Mouse (Mus musculus): Measurements from ENCODE around the gene Lrrtm3.

Gene Lrrtm3

DNA sequence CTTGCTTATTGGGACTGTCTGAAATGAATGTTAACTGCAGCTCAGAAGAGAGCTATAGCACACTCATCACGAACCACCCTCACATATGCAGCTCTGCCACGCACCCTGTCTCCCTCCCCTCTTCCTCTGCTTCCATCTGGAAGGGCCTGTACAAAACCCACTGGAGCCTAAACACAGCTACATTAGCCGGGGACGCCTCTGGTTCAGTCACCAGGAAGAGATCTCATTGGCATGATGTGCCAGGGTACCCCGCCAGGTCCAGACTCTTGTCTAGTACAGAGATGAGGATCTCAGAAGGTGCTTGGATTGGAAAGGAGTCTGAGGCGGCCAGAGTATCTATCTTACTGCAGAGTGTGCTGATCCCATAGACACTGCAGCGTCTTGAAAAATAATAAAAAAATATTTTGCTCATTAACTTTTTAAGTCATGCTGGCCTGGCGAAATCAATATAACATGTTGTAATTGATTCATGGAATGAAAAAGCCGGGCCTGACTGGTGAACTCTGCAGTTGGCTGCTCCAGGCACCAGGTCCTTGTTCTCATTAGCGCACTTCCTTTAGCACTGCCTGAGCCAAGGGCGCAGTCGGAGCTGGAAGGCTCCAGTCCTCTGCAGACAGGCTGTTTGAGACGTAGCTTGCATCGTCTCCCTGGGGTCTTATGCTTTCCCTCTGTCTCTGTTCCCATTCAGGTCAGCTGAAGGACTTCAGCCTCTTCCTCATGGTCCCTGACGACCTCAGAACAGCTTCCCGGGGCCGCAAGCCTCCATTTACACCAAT, 50.1 kb downstream of the Lrrtm3 start:
- DNase-seq: no peak

DNA sequence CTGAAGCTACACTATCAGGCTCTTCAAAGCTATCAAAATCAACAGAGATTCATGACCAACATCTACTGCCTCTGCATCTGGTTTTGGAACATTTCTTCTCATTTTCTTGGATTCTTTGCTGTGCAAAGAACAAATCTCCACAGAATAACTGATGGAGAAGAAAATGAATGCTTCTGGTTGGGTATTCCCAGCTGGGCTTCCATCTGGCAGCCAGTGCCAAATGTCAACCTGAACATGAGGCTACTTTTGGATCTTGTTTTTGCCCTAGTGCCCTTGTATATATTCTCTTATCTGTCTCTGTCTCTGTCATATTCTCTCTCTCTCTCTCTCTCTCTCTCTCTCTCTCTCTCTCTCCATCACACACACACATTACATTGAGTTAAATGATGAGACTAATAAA, 59.2 kb downstream of the Lrrtm3 start:
- no peak for DNase-seq

DNA sequence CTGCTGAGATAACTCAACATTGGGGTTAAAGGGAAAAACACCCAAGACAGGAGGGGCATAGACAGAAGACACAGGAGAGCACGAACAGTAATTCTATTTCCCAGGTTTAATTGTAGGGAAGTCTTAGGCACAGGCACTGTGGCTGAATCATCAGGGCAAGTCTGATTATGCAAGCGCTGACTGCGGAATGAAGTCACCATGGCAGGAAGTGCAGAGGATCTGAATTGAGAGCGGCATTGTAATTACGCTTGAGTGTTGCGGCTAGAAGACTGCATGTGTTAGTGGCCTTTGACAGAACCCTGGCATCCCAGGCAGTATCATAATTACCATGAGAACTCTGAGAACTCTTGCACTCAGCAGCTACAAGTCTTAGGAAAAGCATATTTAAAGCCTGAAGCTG, 66.7 kb downstream of the Lrrtm3 start:
- peak; percentile 13 to 14 for DNase-seq

DNA sequence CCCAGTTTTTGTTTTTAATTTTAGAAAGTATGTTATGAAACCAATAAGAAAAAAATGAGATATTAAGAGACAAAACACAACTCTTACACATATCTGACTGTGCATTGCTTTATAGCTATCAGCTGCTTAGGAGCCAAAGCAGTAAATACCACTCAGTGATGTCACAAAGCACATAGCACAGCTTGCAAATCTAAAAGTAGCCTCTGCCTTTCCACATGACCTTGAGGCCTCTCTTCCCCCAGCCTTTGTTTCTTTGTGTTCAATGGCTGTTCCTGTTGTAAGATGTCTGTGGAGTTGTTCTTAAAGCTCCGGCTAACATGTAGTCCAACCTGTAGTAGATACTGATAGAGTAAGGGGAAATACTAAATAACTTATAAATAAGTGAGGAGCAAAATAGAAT, 69.7 kb downstream of the Lrrtm3 start:
- no peak for DNase-seq

DNA sequence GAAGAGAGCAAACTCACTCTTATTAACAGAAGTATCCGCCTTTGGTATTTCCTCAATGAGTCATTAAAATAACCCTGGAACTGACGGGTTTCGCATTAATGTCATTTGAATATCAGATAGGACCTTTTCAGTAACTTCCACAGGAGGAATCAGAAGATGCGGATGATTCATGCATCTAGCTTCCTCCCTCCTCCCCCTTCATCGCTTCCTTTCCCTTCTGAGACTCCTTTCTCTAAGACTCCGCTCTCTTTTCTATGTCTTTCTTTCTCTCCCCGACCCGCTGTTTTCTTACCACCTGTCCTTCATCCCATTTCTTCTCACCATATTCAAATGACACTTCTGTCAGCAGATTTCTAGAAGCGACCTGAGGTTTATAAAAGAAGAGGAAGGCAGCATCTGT, 88.1 kb downstream of the Lrrtm3 start:
- DNase-seq: no peak

DNA sequence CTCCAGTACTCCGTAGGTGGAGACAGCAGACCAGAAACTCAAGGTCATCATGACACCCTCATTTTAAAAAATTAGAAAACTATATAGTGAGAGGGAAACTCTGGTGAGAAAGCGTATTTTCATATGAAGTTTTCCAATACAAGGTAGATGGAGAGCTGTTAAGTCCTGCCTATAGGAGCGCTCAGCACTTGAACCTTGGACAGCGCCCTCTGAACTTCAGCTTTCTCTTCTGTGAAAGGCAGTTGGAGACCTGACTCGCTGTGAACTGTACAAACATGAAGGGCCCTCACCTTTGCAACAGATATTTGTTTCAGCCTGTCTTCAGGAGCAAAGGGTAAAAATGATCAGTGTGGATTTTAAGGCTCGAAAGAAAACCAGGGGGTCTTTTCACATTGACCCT, 88.5 kb downstream of the Lrrtm3 start:
- DNase-seq: no peak

DNA sequence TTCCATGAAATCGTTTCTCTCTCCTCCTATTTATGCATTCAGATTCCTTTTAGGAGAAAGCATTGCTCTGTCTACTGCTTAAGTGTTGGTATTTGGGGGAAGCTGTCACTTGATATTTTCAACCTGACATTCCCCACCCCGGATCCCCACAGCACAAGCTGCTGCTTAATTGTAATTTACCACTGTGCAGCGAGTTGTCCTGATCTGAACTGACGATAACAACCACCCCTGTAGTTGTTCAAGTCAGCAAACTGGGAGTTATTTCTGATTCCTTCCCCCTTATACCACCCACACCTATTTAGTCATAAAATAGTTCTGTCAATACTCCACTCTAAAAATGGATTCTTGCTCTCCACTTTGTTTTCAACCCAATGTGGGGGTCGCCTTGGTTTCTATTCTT, 95.8 kb downstream of the Lrrtm3 start:
- no peak for DNase-seq

DNA sequence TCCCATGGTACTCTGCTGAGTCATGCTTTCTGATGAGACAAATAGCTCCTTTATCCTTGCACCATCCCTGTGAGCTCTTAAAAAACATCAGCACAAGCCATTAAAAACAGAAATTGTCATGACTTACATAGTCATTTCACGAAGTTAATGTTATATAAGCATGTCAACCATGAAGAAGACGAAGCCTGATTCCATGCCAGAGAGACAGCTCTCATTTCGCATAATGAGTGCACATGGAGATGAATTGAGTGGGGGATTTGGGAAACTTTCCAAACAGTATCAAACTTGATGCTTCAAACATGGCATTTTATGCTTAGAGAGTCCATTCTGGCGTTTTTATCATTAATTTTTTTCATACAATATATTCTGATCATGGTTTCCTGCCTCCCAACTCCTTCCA, 104.5 kb downstream of the Lrrtm3 start:
- no peak for DNase-seq

DNA sequence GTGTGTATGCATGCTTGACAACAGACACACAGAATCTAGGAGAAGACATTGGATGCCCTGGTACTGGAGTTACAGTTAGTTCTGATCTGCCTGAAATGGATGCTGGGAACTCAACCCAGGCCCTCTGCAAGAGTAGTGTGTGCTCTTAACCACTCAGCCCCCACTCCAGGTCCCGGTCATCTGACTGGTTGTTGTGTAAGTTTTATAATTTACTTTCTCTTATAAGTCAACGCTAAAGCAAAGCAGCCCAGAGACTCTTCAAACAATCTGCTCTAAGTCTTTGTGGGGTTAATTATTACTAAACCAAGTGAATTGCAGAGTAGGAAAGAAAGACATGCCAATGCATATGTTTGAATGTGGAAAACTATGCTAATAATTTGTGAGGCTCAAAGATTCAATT, 110.7 kb downstream of the Lrrtm3 start:
- DNase-seq: peak; percentile 6 to 25

DNA sequence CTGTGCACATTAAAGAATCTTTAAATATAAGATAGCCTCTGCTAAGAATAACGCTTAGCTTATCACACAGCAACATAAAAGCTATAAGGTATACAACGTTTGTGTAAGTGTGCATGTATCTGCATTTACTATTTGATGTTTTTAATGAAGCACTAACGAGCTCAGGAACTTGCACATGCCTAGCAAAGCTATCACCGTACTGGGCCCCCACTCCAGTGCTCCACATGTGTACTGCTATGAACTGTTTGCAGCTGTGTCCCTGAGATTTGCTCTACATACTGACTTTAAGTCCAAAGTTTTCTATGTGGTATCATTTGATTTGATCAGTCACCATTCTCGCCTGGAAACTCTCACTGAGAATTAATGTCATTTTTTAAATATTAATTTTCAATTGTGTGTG, 111.1 kb downstream of the Lrrtm3 start:
- no peak for DNase-seq

DNA sequence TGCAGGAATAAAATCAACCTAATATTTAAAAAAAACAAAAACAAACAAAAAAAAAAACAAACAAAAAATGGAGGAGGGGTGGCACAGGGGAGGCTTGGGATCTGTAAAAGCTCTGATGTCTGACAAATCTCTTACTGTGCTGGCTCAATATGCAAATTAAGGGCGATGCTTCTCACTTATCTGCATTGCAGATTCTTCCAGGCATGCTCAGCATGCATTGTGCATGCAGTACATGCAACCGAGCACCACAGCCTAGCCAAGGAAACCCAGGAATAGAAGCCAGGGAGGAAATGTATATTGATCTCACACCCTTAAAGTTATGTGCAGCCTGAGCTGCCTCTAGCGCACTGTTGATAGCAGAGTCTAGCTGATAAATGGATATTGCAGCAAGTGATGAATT, 111.5 kb downstream of the Lrrtm3 start:
- no peak for DNase-seq

DNA sequence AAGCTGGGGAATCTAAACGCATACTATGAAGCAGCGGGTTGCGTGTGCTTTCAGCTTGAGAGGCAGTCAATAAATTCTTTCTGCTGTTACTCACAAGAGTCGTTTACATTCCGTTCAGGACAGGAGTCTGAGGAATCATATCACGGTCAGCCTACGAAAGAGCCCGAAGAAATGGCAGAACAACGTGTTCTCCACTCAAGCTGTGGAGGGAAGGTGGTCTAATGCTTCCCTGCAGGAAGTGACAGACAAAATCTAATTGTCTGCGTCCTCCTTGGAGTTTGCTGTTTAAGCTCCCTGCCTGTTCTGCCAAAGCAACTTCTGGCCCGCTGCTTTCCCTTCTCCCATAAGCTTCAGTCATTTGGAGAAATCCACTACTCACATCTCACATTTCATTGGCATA, 112.0 kb downstream of the Lrrtm3 start:
- no peak for DNase-seq

DNA sequence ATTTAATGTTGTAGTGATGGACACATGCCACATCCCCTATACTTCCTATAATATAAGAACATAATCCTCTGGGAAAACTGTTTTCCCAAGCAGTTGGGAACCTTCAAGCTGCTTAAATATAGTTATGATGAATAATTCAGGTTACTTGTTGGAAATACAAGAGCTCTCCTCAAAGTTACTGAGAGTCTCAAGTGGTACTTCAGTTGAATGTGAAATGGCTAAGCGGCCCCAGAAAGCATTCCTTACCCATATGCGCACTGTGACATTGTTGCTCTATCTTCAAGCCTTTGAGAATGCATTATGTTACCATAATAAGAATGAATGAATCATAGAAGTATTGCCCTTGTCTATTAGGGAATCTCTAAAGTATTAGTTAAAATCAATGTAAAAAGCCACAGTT, 117.8 kb downstream of the Lrrtm3 start:
- DNase-seq: peak; percentile 10 to 29

DNA sequence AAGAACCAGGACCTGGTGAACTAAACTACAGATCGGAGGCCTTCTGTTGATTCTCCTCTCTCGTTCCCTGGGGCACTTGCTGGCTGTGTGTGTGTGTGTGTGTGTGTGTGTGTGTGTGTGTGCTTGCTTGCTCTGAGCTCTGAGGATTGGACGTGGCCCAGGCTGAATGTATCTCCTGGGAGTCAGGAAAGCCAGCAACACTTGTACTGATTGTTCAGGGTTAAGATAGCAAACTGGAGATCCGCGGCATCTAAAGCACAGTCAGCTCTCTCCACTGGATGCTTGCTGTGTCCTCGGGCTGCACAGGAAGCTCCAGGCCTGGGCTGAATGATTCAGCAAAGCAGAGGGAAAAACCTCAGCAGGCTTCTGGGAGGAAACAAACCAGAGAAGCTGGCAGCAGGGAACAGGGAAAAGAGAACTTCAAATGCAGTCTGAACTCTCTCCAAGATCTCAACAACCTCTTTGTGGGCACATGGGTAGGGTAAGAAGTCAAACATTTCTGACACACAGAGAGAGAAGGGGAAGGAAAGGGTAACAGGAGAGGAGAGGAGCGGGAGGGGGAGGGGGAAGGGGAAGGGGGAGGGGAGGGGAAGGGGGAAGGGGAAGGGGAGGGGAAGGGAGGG, 135.7 kb downstream of the Lrrtm3 start:
- DNase-seq: peak; percentile 9 to 33

DNA sequence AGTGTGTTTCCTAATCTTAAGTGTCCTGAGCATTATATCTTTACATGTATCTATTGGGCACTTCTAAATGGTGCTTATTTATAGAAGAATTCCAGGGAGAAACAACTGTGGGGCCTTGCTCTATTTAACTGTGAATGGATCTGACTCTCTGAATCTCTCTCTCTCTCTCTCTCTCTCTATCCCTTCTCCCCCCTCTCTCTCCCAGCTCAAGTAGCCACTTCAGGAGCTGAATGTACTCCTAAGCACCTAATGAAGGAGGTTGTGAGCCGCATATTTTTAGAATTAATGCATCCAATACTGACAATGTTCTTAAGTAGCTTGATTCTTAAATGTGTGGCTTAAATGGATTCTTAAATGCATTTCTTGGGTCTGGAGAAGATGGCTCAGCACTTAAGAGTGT, 138.6 kb downstream of the Lrrtm3 start:
- peak in 1 of 2 experiments; percentile 27 for DNase-seq

DNA sequence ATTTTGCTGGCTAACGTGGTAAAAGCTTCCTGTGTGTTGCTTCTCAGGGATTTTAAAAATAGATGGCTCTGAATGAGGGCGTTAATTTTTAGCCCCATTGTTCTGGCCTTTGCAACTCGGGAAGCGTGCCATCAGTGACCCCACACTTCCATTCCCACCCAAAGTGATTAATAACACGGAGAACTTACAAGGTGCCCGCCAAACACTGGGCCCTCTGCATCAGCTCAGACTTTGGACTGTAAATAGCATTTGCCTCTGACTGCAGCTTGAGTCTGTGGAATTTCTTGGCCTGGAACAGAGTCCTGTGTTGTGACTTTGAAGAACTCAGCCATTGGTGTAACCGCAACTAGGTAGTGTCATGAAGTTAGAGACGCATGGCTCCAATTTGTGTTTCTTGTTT, 139.2 kb downstream of the Lrrtm3 start:
- DNase-seq: no peak

DNA sequence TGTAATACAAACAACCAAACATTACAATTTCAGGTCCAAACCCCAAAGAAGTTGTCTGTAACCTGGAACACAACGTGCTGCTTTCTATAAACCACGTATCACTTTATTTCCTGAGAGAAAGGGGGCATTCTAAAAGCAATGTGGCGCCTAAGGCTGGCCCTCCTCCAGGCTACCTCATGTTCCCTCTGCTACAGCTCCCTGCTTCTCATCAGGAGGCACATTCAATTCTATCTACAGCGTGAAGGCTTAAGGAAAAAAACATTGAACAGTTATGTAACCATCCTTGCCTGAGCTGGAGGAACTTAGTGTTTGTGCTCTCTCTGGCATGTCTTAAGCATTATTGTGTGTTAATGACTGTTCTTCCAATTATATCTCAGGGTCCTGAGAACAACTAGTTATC, 142.8 kb downstream of the Lrrtm3 start:
- DNase-seq: no peak

DNA sequence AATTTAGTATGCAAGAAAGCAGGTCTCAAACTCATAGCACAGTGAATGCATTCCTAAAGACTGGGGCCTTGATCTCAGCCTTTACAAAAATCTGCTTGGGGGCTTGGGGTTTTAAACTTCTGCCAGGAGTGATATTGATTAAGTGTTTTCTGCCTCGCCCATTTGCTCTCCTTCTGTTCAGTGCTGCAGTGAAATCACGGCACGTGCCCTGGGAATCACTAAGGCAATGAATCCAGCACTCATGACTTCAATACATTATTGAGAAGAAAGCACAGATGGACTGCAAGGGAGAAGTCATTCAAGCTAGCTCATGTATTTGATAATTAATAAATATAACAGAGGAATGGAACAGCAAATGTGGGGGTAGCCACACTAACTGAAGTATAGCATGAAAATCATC, 144.5 kb downstream of the Lrrtm3 start:
- DNase-seq: no peak

DNA sequence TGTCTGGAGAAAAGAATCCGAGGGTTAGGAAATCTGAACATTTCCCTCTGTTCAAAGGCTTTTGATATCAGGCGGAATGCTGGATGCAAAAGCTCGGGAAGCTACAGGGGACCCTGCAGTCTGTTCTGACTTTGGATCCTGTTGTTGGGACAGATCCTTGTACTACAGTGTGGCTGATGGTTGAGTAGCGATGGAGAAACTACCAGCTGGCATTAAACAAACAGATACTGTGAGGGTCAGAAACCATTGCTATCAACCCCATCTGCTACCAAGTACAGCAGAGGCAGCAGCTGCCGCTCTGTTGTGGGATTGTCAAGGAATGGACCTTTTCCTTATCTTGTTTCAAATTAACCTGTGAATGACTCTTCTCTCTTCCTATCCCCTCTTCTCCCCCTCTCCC, 156.1 kb downstream of the Lrrtm3 start:
- no peak for DNase-seq

DNA sequence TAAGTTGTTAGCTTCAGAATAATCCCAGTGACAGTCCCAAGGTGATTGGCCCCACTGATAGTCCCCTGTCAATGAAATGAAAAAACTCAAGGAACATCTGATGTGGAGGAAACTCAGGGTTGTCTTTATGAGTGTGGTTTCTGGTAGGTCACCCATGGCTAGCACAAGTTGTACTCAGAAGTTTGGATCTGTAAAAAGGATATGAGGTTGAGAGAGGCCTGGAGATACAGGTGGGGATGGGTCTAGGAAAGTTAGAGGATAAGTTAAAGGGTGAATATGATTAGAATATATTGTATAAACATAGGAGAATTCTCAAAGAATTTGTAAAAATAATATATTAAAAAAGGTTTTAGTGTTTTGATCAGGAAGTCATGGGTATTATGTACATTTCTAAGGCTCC, 162.7 kb downstream of the Lrrtm3 start, which contains the start of gene Gm10118:
Gene Gm10118, minus strand, starts transcription at position 101 of the 400 bp plus-strand sequence.
- no peak for DNase-seq

DNA sequence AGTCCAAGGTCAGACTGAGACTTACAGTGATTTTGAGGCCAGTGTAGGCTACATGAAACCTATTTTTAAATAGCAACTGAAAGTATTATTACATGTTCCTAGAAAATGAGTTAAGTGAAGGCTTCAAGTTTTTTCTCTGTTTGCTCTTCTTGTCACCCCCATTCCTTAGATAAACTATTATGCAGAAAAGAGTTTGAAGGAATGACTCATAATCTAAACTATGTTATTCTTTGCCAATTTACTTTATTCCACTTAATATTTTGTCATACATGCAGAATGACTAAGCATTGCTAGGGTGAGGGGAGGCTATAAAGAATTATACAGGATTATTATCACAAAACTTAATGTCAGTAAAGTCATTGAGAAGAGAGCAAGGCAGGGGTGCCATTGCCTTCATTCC, 181.2 kb downstream of the Lrrtm3 start:
- no peak for DNase-seq

DNA sequence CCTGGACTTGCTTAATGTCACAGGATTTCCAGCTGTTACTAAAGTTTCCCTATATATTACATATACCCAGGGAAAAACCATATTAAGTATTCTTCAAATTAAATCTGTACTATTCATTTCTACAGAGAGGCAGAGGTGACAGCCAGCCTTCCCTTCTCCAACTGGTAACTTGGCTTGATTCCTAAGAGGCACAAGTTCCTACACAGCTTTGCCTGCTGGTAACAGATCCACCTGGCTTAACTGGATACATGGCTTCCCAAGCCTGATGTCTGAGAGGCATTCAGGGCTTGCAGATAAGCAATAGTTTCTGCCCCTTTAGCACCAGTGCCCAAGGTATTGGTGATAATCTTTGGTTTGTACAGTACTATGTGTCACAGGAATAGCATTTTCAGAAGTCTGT, 190.2 kb downstream of the Lrrtm3 start:
- DNase-seq: no peak

DNA sequence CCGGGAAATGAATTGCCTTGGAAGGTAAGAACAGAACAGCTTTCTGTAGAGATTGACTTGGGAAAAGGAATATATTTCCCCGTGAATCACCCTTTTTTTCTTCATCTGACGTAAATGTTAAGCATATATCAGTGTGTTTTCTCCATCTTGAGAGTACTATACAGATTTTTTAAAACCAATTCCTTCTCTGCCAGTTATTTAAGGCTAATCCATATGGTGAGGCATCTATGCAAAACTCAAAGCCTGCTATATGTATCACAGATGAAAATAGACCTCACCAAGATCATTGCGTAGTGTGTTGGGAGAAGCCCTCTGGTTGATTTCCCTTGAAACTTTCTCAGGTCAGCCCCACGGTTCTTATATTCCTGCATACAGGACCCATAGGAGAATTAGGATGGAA, 195.5 kb downstream of the Lrrtm3 start:
- no peak for DNase-seq

DNA sequence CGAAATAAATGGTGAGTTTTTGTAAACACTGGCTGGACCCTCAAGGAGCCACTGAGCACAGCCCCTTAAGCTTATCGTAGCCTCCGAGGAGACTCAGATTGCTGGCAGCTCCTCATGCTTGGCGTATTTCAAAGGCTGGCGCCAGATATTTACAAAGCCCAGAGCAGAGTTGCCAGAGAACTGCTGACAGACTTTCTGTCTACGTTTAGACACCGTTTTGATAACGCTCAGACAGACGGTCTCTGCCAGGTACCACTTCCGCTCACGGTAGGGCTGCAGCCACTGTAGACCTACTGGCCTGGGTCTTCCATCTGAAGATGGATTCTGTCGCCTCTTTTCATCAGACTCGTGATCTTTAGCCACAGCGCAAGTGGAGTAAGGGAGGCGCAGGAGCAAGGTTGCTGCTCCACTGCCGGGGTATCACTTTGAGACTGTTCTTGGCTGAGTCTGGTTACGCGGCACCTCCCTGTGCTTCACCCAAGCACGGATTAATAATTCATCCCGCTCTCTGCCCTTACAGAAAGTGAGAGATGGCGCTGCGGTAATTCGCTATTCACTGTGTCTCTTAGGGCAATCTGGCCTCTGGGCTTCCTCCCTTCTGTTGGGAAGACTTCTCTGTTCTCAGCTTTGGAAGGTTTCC, 203.5 kb downstream of the Lrrtm3 start:
- DNase-seq: no peak
